Mouse (Mus musculus): ENCODE measurements around the gene Aph1b. TPM values are rescaled to one million over a fixed set of nuclear protein-coding genes. Genes with fewer than 3 reads are reported as not detected.
"Not testable (repeated sequence)": the region's sequence is repeated elsewhere in the genome, so short reads cannot be mapped to it uniquely, and the experiment has no call there.

Aph1b gene
- 24.7 and 25.9 TPM in 2 replicates for polyA plus RNA-seq (2015; fragmentation: Nextera tagmentation; extraction: Ambion mirVana)

GRCm38 (mm10) chr9:66795464-66796324 is at the start of gene Aph1b:
Gene Aph1b, minus strand, starts transcription at chr9:66795490.
- peak; percentile 99 for ATAC-seq
- Histone ChIP-seq H3K36me3 (ENCODE audit: poor library complexity, severe bottlenecking) (no peaks in the 10 kb centered on the region), H3K27me3 (no peaks in the 10 kb centered on the region), H3K9me3 (replicated peaks) (no peaks in the 10 kb centered on the region), H3K27ac (peak within 1 kb of the TSS; percentile 85), H3K4me2 (peak within 1 kb of the TSS; percentile 72), H3K9ac (peak within 1 kb of the TSS; percentile 83), H3K4me1 (peaks cover 17% of the 10 kb centered on the region), H3K4me3 (peak within 1 kb of the TSS; percentile 73)
- WGBS, result under 1% methylated on average over 42 of the region's 42 CpGs

GRCm38 (mm10) chr9:66835097-66835480 is 39.8 kb upstream of the Aph1b start:
- H3K27ac ChIP-seq, result no peak overlapping the region
- no peaks in the 10 kb centered on the region for H3K36me3 ChIP-seq (ENCODE audit: poor library complexity, severe bottlenecking)
- peaks cover 7% of the 10 kb centered on the region for H3K4me1 ChIP-seq
- H3K4me3 ChIP-seq, result peak overlapping the region; percentile 56
- peak overlapping the region; percentile 56 for H3K9ac ChIP-seq
- 2% methylated on average over 24 of the region's 24 CpGs for WGBS
- H3K4me2 ChIP-seq, result peak overlapping the region; percentile 87
- peaks cover 14% of the 10 kb centered on the region for H3K27me3 ChIP-seq
- ATAC-seq, result peak; percentile 83
- no peaks in the 10 kb centered on the region for H3K9me3 ChIP-seq (replicated peaks)

- peaks cover 14% of the 10 kb centered on the region for H3K27me3 ChIP-seq
- peak; percentile 100 for ATAC-seq
- no peaks in the 10 kb centered on the region for H3K9me3 ChIP-seq (replicated peaks)
- peak within 1 kb of the TSS; percentile 87 for H3K4me2 ChIP-seq
- peak within 1 kb of the TSS; percentile 56 for H3K4me3 ChIP-seq
- H3K36me3 ChIP-seq (ENCODE audit: poor library complexity, severe bottlenecking), result no peaks in the 10 kb centered on the region
- H3K27ac ChIP-seq, result no peak within 1 kb of the TSS
- H3K9ac ChIP-seq, result peak within 1 kb of the TSS; percentile 60
- peaks cover 7% of the 10 kb centered on the region for H3K4me1 ChIP-seq
- under 1% methylated on average over 58 of the region's 58 CpGs for WGBS
Measured at GRCm38 (mm10) chr9:66834318-66835096, 39.2 kb upstream of the Aph1b start, which contains the start of gene Aph1c. Gene Aph1c, minus strand, starts transcription at chr9:66834726.

- Histone ChIP-seq H3K4me3 (peak overlapping the region; percentile 56), H3K9me3 (replicated peaks) (no peaks in the 10 kb centered on the region), H3K9ac (peak overlapping the region; percentile 60; the same call in 1 of the 2 replicates), H3K27me3 (peaks cover 14% of the 10 kb centered on the region), H3K4me1 (peaks cover 7% of the 10 kb centered on the region), H3K36me3 (ENCODE audit: poor library complexity, severe bottlenecking) (no peaks in the 10 kb centered on the region), H3K4me2 (peak overlapping the region; percentile 87), H3K27ac (no peak overlapping the region)
- 16% methylated on average over 7 of the region's 7 CpGs for WGBS
- ATAC-seq, result no peak
Measured at GRCm38 (mm10) chr9:66833851-66834250, 38.6 kb upstream of the Aph1b start.

GRCm38 (mm10) chr9:66832366-66832908 is 37.1 kb upstream of the Aph1b start:
- no peak for ATAC-seq
- 71% methylated on average over 4 of the region's 4 CpGs for WGBS
- peaks cover 7% of the 10 kb centered on the region for H3K4me1 ChIP-seq

GRCm38 (mm10) chr9:66825990-66826389 is 30.7 kb upstream of the Aph1b start:
- H3K9ac ChIP-seq, result no peak overlapping the region
- H3K4me3 ChIP-seq, result no peak overlapping the region
- 36% methylated on average over 1 of the region's 1 CpGs for WGBS
- H3K9me3 ChIP-seq (replicated peaks), result no peaks in the 10 kb centered on the region
- no peaks in the 10 kb centered on the region for H3K4me1 ChIP-seq
- no peaks in the 10 kb centered on the region for H3K36me3 ChIP-seq (ENCODE audit: poor library complexity, severe bottlenecking)
- no peak overlapping the region for H3K4me2 ChIP-seq
- no peak overlapping the region for H3K27ac ChIP-seq
- no peaks in the 10 kb centered on the region for H3K27me3 ChIP-seq
- no peak for ATAC-seq

More at GRCm38 (mm10) chr9:66832366-66832908, 37.1 kb upstream of the Aph1b start:
- no peak overlapping the region for H3K27ac ChIP-seq
- H3K4me3 ChIP-seq, result no peak overlapping the region
- no peaks in the 10 kb centered on the region for H3K9me3 ChIP-seq (replicated peaks)
- peaks cover 14% of the 10 kb centered on the region for H3K27me3 ChIP-seq
- no peak overlapping the region for H3K9ac ChIP-seq
- H3K36me3 ChIP-seq (ENCODE audit: poor library complexity, severe bottlenecking), result no peaks in the 10 kb centered on the region
- no peak overlapping the region for H3K4me2 ChIP-seq

- ATAC-seq; H3K36me3 ChIP-seq (ENCODE audit: poor library complexity, severe bottlenecking): not testable (repeated sequence)
- WGBS, result 60% methylated on average over 1 of the region's 5 CpGs
Measured at GRCm38 (mm10) chr9:66822255-66822654, 27.0 kb upstream of the Aph1b start.

GRCm38 (mm10) chr9:66820996-66821395 is 25.7 kb upstream of the Aph1b start:
- ATAC-seq, result no peak
- 87% methylated on average over 5 of the region's 5 CpGs for WGBS
- no peak overlapping the region for H3K4me3 ChIP-seq
- no peak overlapping the region for H3K27ac ChIP-seq
- H3K36me3 ChIP-seq (ENCODE audit: poor library complexity, severe bottlenecking), result no peaks in the 10 kb centered on the region
- no peak overlapping the region for H3K9ac ChIP-seq
- no peaks in the 10 kb centered on the region for H3K9me3 ChIP-seq (replicated peaks)
- H3K4me2 ChIP-seq, result no peak overlapping the region
- no peaks in the 10 kb centered on the region for H3K27me3 ChIP-seq
- no peaks in the 10 kb centered on the region for H3K4me1 ChIP-seq

More at GRCm38 (mm10) chr9:66822255-66822654, 27.0 kb upstream of the Aph1b start:
- H3K27ac ChIP-seq; H3K9ac ChIP-seq; H3K27me3 ChIP-seq; H3K9me3 ChIP-seq (replicated peaks); H3K4me3 ChIP-seq; H3K4me1 ChIP-seq; H3K4me2 ChIP-seq: not testable (repeated sequence)

- Histone ChIP-seq H3K36me3 (ENCODE audit: poor library complexity, severe bottlenecking) (no peaks in the 10 kb centered on the region), H3K9ac (no peak overlapping the region), H3K9me3 (replicated peaks) (no peaks in the 10 kb centered on the region), H3K4me3 (no peak overlapping the region), H3K4me2 (no peak overlapping the region), H3K27me3 (no peaks in the 10 kb centered on the region), H3K27ac (no peak overlapping the region), H3K4me1 (no peaks in the 10 kb centered on the region)
- no peak for ATAC-seq
- 7% methylated on average over 2 of the region's 2 CpGs for WGBS
Measured at GRCm38 (mm10) chr9:66813392-66813791, 18.1 kb upstream of the Aph1b start.

- peak overlapping the region; percentile 54; the same call in 1 of the 2 replicates for H3K9ac ChIP-seq
- H3K36me3 ChIP-seq (ENCODE audit: poor library complexity, severe bottlenecking); ATAC-seq; H3K9me3 ChIP-seq (replicated peaks); H3K27ac ChIP-seq; H3K4me1 ChIP-seq: not testable (repeated sequence)
- under 1% methylated on average over 30 of the region's 37 CpGs for WGBS
- peak overlapping the region; percentile 58 for H3K4me2 ChIP-seq
- peak overlapping the region; percentile 33 for H3K4me3 ChIP-seq
- H3K27me3 ChIP-seq, result peaks cover 31% of the 10 kb centered on the region
Measured at GRCm38 (mm10) chr9:66805951-66806350, 10.7 kb upstream of the Aph1b start.

GRCm38 (mm10) chr9:66801947-66802346 is 6.7 kb upstream of the Aph1b start:
- Histone ChIP-seq H3K36me3 (ENCODE audit: poor library complexity, severe bottlenecking) (no peaks in the 10 kb centered on the region), H3K4me2 (no peak overlapping the region), H3K9ac (no peak overlapping the region), H3K4me1 (no peaks in the 10 kb centered on the region), H3K27ac (no peak overlapping the region), H3K9me3 (replicated peaks) (no peaks in the 10 kb centered on the region), H3K27me3 (peaks cover 29% of the 10 kb centered on the region), H3K4me3 (no peak overlapping the region)
- ATAC-seq, result no peak
- 53% methylated on average over 12 of the region's 12 CpGs for whole genome bisulfite sequencing
